In genomic region chr6:5315053-5315759, GRCm38 (mm10) we compare ENCODE assay signal across 16 mouse cellular contexts. TPM values are rescaled to one million over a fixed set of nuclear protein-coding genes. Genes with fewer than 3 reads are reported as not detected.
DNase-seq lines count a peak whose midpoint lies in the region; ATAC-seq and TF ChIP-seq lines count a peak whose summit lies in the region.
"Had no signal": no experiment of that assay in that cellular context is flagged by ENCODE, and none has a peak within 500 bp of the region (broad histone marks: within the 10 kb centered on the region; RNA-seq: fewer than 3 reads in every experiment).

No protein-coding gene starts in this region.

- TF ChIP-seq CTCF in spleen, adult 2 months (IDR thresholded peaks at IDR 0.05; ENCODE audit: extremely low read depth, insufficient read depth, insufficient read length, insufficient replicate concordance) = no peak
- no peak for TF ChIP-seq CTCF in liver, embryonic 14.5 days (IDR thresholded peaks at IDR 0.05; ENCODE audit: low read depth)

- TF ChIP-seq POLR2A in spleen, adult 2 months (IDR thresholded peaks at IDR 0.05; ENCODE audit: low read depth, low read length) = no peak; the same call in 1 of the 2 replicates

- 42% methylated on average over 3 of the region's 3 CpGs for WGBS in spleen, adult 2 months
- WGBS in liver, embryonic 14.5 days (ENCODE audit: insufficient replicate concordance) = 23% methylated on average over 3 of the region's 3 CpGs
- 78% methylated on average over 3 of the region's 3 CpGs for WGBS in stomach, embryonic 15.5 days

- H3K27ac ChIP-seq in spleen, adult 2 months (ENCODE audit: insufficient read depth, low read length) = peak overlapping the region; percentile 82
- peak overlapping the region; percentile 46 for H3K27ac ChIP-seq in liver, embryonic 14.5 days
- H3K27ac ChIP-seq in stomach, embryonic 15.5 days = no peak overlapping the region
- H3K27ac ChIP-seq: embryonic facial prominence, embryonic 10.5 days; forebrain, embryonic 10.5 days had no signal

- H3K9ac ChIP-seq in liver, embryonic 14.5 days (replicated peaks) = no peak overlapping the region
- no peak overlapping the region for H3K9ac ChIP-seq in stomach, embryonic 15.5 days

- no peak overlapping the region for H3K4me2 ChIP-seq in liver, embryonic 14.5 days (ENCODE audit: low read depth)
- no peak overlapping the region for H3K4me2 ChIP-seq in stomach, embryonic 15.5 days

- DNase-seq in spleen, adult 2 months (ENCODE audit: low read depth in 1 of 2, low spot score in 2 of 2) = peak in 1 of 2 experiments; percentile 26
- DNase-seq in spleen, postnatal 14 days (ENCODE audit: low spot score in 2 of 2) = no peak
- DNase-seq in liver, embryonic 14.5 days (ENCODE audit: low read depth in 3 of 3, low spot score in 3 of 3) = peak; percentile 52 to 69 (median 67)
- DNase-seq in cerebellum, postnatal 36 days = no peak
- DNase-seq in lung, postnatal 36 days = no peak
- DNase-seq in adrenal gland, adult 8-10 months = no peak
- DNase-seq: cerebellum, adult 8-10 months; gastrocnemius, postnatal 10 days; kidney, adult 2 months; lung, adult 2 months; right cerebral cortex, postnatal 25 days had no signal

- no peaks in the 10 kb centered on the region for H3K9me3 ChIP-seq in liver, embryonic 14.5 days (ENCODE audit: control insufficient read depth, low read length)
- no peaks in the 10 kb centered on the region for H3K9me3 ChIP-seq in stomach, embryonic 15.5 days
- H3K9me3 ChIP-seq: embryonic facial prominence, embryonic 10.5 days; forebrain, embryonic 10.5 days; megakaryocyte, embryonic 14.5 days had no signal

- no peaks in the 10 kb centered on the region for H3K36me3 ChIP-seq in spleen, adult 2 months (ENCODE audit: control insufficient read depth, insufficient read depth, low read length)
- no peaks in the 10 kb centered on the region for H3K36me3 ChIP-seq in liver, embryonic 14.5 days (replicated peaks; ENCODE audit: control insufficient read depth, insufficient read depth, low read depth)
- H3K36me3 ChIP-seq in stomach, embryonic 15.5 days = no peaks in the 10 kb centered on the region
- H3K36me3 ChIP-seq: embryonic facial prominence, embryonic 10.5 days; forebrain, embryonic 10.5 days had no signal

- peak; percentile 94 for TF ChIP-seq EP300 in liver, embryonic 14.5 days (IDR thresholded peaks at IDR 0.05; ENCODE audit: low read depth)

- H3K27me3 ChIP-seq in spleen, adult 2 months (ENCODE audit: control insufficient read depth, insufficient read depth, low read length) = no peaks in the 10 kb centered on the region
- H3K27me3 ChIP-seq in liver, embryonic 14.5 days (ENCODE audit: control insufficient read depth, insufficient read depth, low read length) = no peaks in the 10 kb centered on the region
- H3K27me3 ChIP-seq in stomach, embryonic 15.5 days (replicated peaks) = no peaks in the 10 kb centered on the region
- H3K27me3 ChIP-seq: megakaryocyte, embryonic 14.5 days had no signal

- peaks cover 5% of the 10 kb centered on the region; the same call in 1 of the 2 replicates for H3K4me1 ChIP-seq in spleen, adult 2 months (ENCODE audit: control insufficient read depth, insufficient read depth, insufficient read length)
- peaks cover 13 to 20% of the 10 kb centered on the region in 2 experiments for H3K4me1 ChIP-seq in liver, embryonic 14.5 days (replicated peaks; ENCODE audit: control insufficient read depth in 2 of 2, insufficient read depth in 2 of 2, low read length in 1 of 2)
- H3K4me1 ChIP-seq in stomach, embryonic 15.5 days = no peaks in the 10 kb centered on the region
- H3K4me1 ChIP-seq: embryonic facial prominence, embryonic 10.5 days; forebrain, embryonic 10.5 days had no signal

- ATAC-seq in common myeloid progenitor, adult 5-6 weeks (replicated peaks; ENCODE audit: low read depth, poor library complexity, severe bottlenecking) = peak; percentile 98
- peak; percentile 92 for ATAC-seq in liver, embryonic 14.5 days (ENCODE audit: insufficient read depth)
- ATAC-seq in stomach, embryonic 15.5 days (ENCODE audit: insufficient read depth, low FRiP score, low read depth) = peak; percentile 77; the same call in 1 of the 2 replicates

- H3K4me3 ChIP-seq in spleen, adult 2 months (ENCODE audit: extremely low read depth, insufficient read depth, insufficient read length) = no peak overlapping the region
- H3K4me3 ChIP-seq in liver, embryonic 14.5 days (ENCODE audit: insufficient read depth in 1 of 2, low read depth in 2 of 2, low read length in 2 of 2) = no peak overlapping the region
- no peak overlapping the region for H3K4me3 ChIP-seq in stomach, embryonic 15.5 days (replicated peaks)
- H3K4me3 ChIP-seq: embryonic facial prominence, embryonic 10.5 days; forebrain, embryonic 10.5 days; megakaryocyte, embryonic 14.5 days had no signal

RNA-seq across cellular contexts. Expression of gene Pon2, which starts 17.0 kb away (rescaled TPM):
- 9.3 and 10.4 TPM in 2 replicates for polyA plus RNA-seq in spleen, adult 2 months (2012; rRNA removed)
- total RNA-seq in common myeloid progenitor, adult 5-6 weeks (2017) = 27.9 and 33.5 TPM in 2 replicates
- 23.7 and 27.3 TPM in 2 replicates for polyA plus RNA-seq in liver, embryonic 14.5 days (2012; rRNA removed)
- polyA plus RNA-seq in liver, embryonic 14.5 days (2014; fragmentation: Nextera tagmentation; extraction: Ambion mirVana) = 32.5 and 38.3 TPM in 2 replicates
- polyA plus RNA-seq in stomach, embryonic 15.5 days (2015; fragmentation: Nextera tagmentation; extraction: Ambion mirVana) = 57.8 and 58.7 TPM in 2 replicates
- 10 to 100 TPM; 37.0 to 50.9 (median 46.2) TPM for total RNA-seq in adrenal gland, adult 8-10 months (2022)

RNA-seq across cellular contexts. Expression of gene Pon3, which starts 59.1 kb away (rescaled TPM):
- polyA plus RNA-seq in spleen, adult 2 months (2012; rRNA removed) = 2.1 and 2.7 TPM in 2 replicates
- 10.1 and 19.5 TPM in 2 replicates for total RNA-seq in common myeloid progenitor, adult 5-6 weeks (2017)
- 6.2 and 8.5 TPM in 2 replicates for polyA plus RNA-seq in liver, embryonic 14.5 days (2012; rRNA removed)
- 17.5 and 19.0 TPM in 2 replicates for polyA plus RNA-seq in liver, embryonic 14.5 days (2014; fragmentation: Nextera tagmentation; extraction: Ambion mirVana)
- polyA plus RNA-seq in stomach, embryonic 15.5 days (2015; fragmentation: Nextera tagmentation; extraction: Ambion mirVana) = 17.9 and 19.3 TPM in 2 replicates
- 100 to 1,000 TPM in 1 of 4 experiments, 10 to 100 TPM in 3; 34.9 to 145 (median 79.1) TPM for total RNA-seq in adrenal gland, adult 8-10 months (2022)

Comparison
In these comparisons a context has a peak if more than half of its experiments do, and no peak if none do; other contexts are left out.
1. DNase-seq: peak in liver, embryonic 14.5 days (3 of 3); none in spleen, postnatal 14 days (0 of 2), cerebellum, postnatal 36 days (0 of 2), lung, postnatal 36 days (single experiment) and adrenal gland, adult 8-10 months (single experiment).
2. Peak in every context shown above with its lines, with median percentiles within 50 percentile points of each other: ATAC-seq.